Mouse (Mus musculus): Measurements from ENCODE around the gene Spryd3.

GRCm38 (mm10) chr15:102146882-102147281 lies 10.8 kb upstream of the Spryd3 start:
- TF ChIP-seq CTCF (IDR thresholded peaks at IDR 0.05; ENCODE audit: borderline replicate concordance, insufficient read depth, low read length) = peak; percentile 40; the same call in 1 of the 2 replicates
- TF ChIP-seq POLR2A (IDR thresholded peaks at IDR 0.05; ENCODE audit: low read depth, low read length) = no peak

Measured in embryonic fibroblast, embryonic 13.5 days (primary cell).